Mouse (Mus musculus): ENCODE results near the gene Relt. TPM values are rescaled to one million over a fixed set of nuclear protein-coding genes. Genes with fewer than 3 reads are reported as not detected.
A peak's percentile ranks its signal among the peaks of the same experiment; 100 is the strongest.

Gene Relt
- 10 to 100 TPM; 13.8 to 16.6 TPM for total RNA-seq (2021)

- intact Hi-C loops (cut with DNase I), result no loop called here
These were observed at the start of gene Relt for GRCm38 (mm10) chr7:100862828-100863638. TSS of gene Relt (minus strand) at chr7:100863446.

GRCm38 (mm10) chr7:100911791-100912190 lies 48.5 kb upstream of the Relt start:
- intact Hi-C loops (cut with DNase I), result no loop called here

More at GRCm38 (mm10) chr7:100862828-100863638, at the start of gene Relt:
- DNase-seq (ENCODE audit: low spot score in 2 of 2), result peak; percentile 85 to 87

GRCm38 (mm10) chr7:100911246-100911770 lies 48.1 kb upstream of the Relt start:
- intact Hi-C loops (cut with DNase I), result no loop called here
- no peak for DNase-seq (ENCODE audit: low spot score in 2 of 2)

More at GRCm38 (mm10) chr7:100911791-100912190, 48.5 kb upstream of the Relt start:
- DNase-seq (ENCODE audit: low spot score in 2 of 2), result peak in 1 of 2 experiments; percentile 33

GRCm38 (mm10) chr7:100908567-100908966 lies 45.3 kb upstream of the Relt start:
- no peak for DNase-seq (ENCODE audit: low spot score in 2 of 2)
- intact Hi-C loops (cut with DNase I), result loop anchor here (10.0 kb wide), 1 partner anchor 376 kb away; no protein-coding TSS in a partner anchor

- intact Hi-C loops (cut with DNase I), result loop anchor here (10.0 kb wide), 1 partner anchor 377 kb away; no protein-coding TSS in a partner anchor
- no peak for DNase-seq (ENCODE audit: low spot score in 2 of 2)
These were observed 44.8 kb upstream of the Relt start for GRCm38 (mm10) chr7:100908061-100908460.

- intact Hi-C loops (cut with DNase I), result loop anchor here (1.0 to 10.0 kb wide), 3 partner anchors 25 to 378 kb away; partner anchors contain the start of gene Arhgef17
- DNase-seq (ENCODE audit: low spot score in 2 of 2), result peak; percentile 82 to 88
These were observed 44.0 kb upstream of the Relt start for GRCm38 (mm10) chr7:100907231-100907630.

- no peak for DNase-seq (ENCODE audit: low spot score in 2 of 2)
- intact Hi-C loops (cut with DNase I), result loop anchor here (2.0 to 10.0 kb wide), 2 partner anchors 147 to 379 kb away; no protein-coding TSS in a partner anchor
These were observed 43.0 kb upstream of the Relt start for GRCm38 (mm10) chr7:100906029-100906789.

- no peak for DNase-seq (ENCODE audit: low spot score in 2 of 2)
- intact Hi-C loops (cut with DNase I), result loop anchor here (10.0 kb wide), 1 partner anchor 380 kb away; no protein-coding TSS in a partner anchor
These were observed 41.8 kb upstream of the Relt start for GRCm38 (mm10) chr7:100905037-100905436.

- no peak for DNase-seq (ENCODE audit: low spot score in 2 of 2)
- intact Hi-C loops (cut with DNase I), result loop anchor here (10.0 kb wide), 1 partner anchor 380 kb away; no protein-coding TSS in a partner anchor
These were observed 41.4 kb upstream of the Relt start for GRCm38 (mm10) chr7:100904612-100905011.

GRCm38 (mm10) chr7:100902451-100903137 lies 39.3 kb upstream of the Relt start:
- intact Hi-C loops (cut with DNase I), result loop anchor here (10.0 kb wide), 1 partner anchor 382 kb away; no protein-coding TSS in a partner anchor
- DNase-seq (ENCODE audit: low spot score in 2 of 2), result no peak

GRCm38 (mm10) chr7:100897828-100898227 lies 34.6 kb upstream of the Relt start:
- intact Hi-C loops (cut with DNase I), result no loop called here

GRCm38 (mm10) chr7:100894833-100895226 lies 31.6 kb upstream of the Relt start:
- no peak for DNase-seq (ENCODE audit: low spot score in 2 of 2)
- intact Hi-C loops (cut with DNase I), result no loop called here

More at GRCm38 (mm10) chr7:100897828-100898227, 34.6 kb upstream of the Relt start:
- no peak for DNase-seq (ENCODE audit: low spot score in 2 of 2)

GRCm38 (mm10) chr7:100894057-100894832 lies 31.0 kb upstream of the Relt start:
- intact Hi-C loops (cut with DNase I), result no loop called here
- peak; percentile 73 to 76 for DNase-seq (ENCODE audit: low spot score in 2 of 2)

GRCm38 (mm10) chr7:100893249-100894056 lies 30.2 kb upstream of the Relt start:
- intact Hi-C loops (cut with DNase I), result no loop called here
- DNase-seq (ENCODE audit: low spot score in 2 of 2), result peak; percentile 52 to 65

GRCm38 (mm10) chr7:100886535-100886934 lies 23.3 kb upstream of the Relt start:
- intact Hi-C loops (cut with DNase I), result loop anchor here (2.0 kb wide), 1 partner anchor 38 kb away; no protein-coding TSS in a partner anchor
- peak in 1 of 2 experiments; percentile 67 for DNase-seq (ENCODE audit: low spot score in 2 of 2)

- intact Hi-C loops (cut with DNase I), result no loop called here
These were observed 21.2 kb upstream of the Relt start for GRCm38 (mm10) chr7:100884460-100884859.

GRCm38 (mm10) chr7:100881950-100882349 lies 18.7 kb upstream of the Relt start:
- intact Hi-C loops (cut with DNase I), result no loop called here
- no peak for DNase-seq (ENCODE audit: low spot score in 2 of 2)

More at GRCm38 (mm10) chr7:100884460-100884859, 21.2 kb upstream of the Relt start:
- no peak for DNase-seq (ENCODE audit: low spot score in 2 of 2)

Measured in left cerebral cortex, postnatal 25 days (tissue).